Mouse (Mus musculus) stomach, postnatal 0 days (tissue): Measurements from ENCODE around the gene Por. TPM values are rescaled to one million over a fixed set of nuclear protein-coding genes. Genes with fewer than 3 reads are reported as not detected.

Experiments used
- ATAC-seq: fragments of 200-750 bp; cut with Nextera tagmentation; 2 replicates; pipeline ENCODE4 v1.8.0; 2017; ENCODE audit not compliant: low FRiP score, low TSS enrichment
- DNase-seq: peaks from one replicate; pipeline ENCODE4 v3.0.0-alpha.2; 2016; ENCODE audit warnings: low spot score
- H3K27ac ChIP-seq: fragments of 300-500 bp; sonication (generic); replicated peaks from 2 replicates; pipeline ENCODE4 v1.5.1; 2014; ENCODE audit warnings: mild to moderate bottlenecking, control low read depth
- H3K27me3 ChIP-seq: fragments of 300-500 bp; sonication (generic); 2 replicates; pipeline ENCODE4 v1.6.1; 2014; ENCODE audit warnings: low read length; ENCODE audit not compliant: control insufficient read depth, insufficient read depth
- H3K36me3 ChIP-seq: fragments of 300-500 bp; sonication (generic); 2 replicates; pipeline ENCODE4 v1.6.1; 2014; ENCODE audit warnings: low read length, mixed read lengths; ENCODE audit not compliant: control insufficient read depth, insufficient read depth
- H3K4me1 ChIP-seq: fragments of 300-500 bp; sonication (generic); replicated peaks from 2 replicates; pipeline ENCODE4 v1.6.1; 2014; ENCODE audit warnings: antibody characterized with exemption; ENCODE audit not compliant: control insufficient read depth, insufficient read depth
- H3K4me2 ChIP-seq: fragments of 300-500 bp; sonication (generic); replicated peaks from 2 replicates; pipeline ENCODE4 v1.6.1; 2014; ENCODE audit warnings: low read depth, mild to moderate bottlenecking, control low read depth, moderate library complexity
- H3K4me3 ChIP-seq: fragments of 300-500 bp; sonication (generic); 2 replicates; pipeline ENCODE4 v1.5.1; 2014; ENCODE audit warnings: low read depth, low read length, control low read depth
- H3K9ac ChIP-seq: fragments of 300-500 bp; sonication (generic); 2 replicates; pipeline ENCODE4 v1.6.1; 2014; ENCODE audit warnings: mild to moderate bottlenecking, low read length, control low read depth, mixed read lengths
- H3K9me3 ChIP-seq: fragments of 300-500 bp; sonication (generic); 2 replicates; pipeline ENCODE4 v1.6.1; 2016; ENCODE audit warnings: low read length; ENCODE audit not compliant: control insufficient read depth
- CTCF ChIP-seq: IDR thresholded peaks from 2 replicates; pipeline ENCODE4 v1.5.1; 2016; ENCODE audit warnings: antibody characterized with exemption, low read depth, mild to moderate bottlenecking, moderate library complexity
- EP300 ChIP-seq: optimal IDR thresholded peaks from 2 replicates; pipeline ENCODE3; 2016; ENCODE audit warnings: antibody characterized with exemption
- WGBS: fragments of 180-500 bp; shearing (Covaris S2); extraction: QIAGEN DNeasy Blood & Tissue Kit; methylation state at CpG from one replicate; pipeline ENCODE4 v1.1.7; 2014; 5-methylcytosine and 5-hydroxymethylcytosine counted together
- polyA plus RNA-seq: library from polyadenylated mRNA; unstranded; fragments of >200 nt; fragmentation: Nextera tagmentation; extraction: Ambion mirVana; gene quantifications from 2 replicates; pipeline ENCODE4 v1.2.1, GENCODE M21; 2015

The Por gene
- polyA plus RNA-seq, 1 experiment from 2014 or later, result 177 TPM

GRCm38 (mm10) chr5:135648461-135649308, 21.1 kb upstream of the Por start:
- H3K4me3 ChIP-seq, result no peak overlapping the region
- no peaks in the 10 kb centered on the region for H3K4me1 ChIP-seq
- ATAC-seq, result no peak
- no peaks in the 10 kb centered on the region for H3K27me3 ChIP-seq
- WGBS, result 76% methylated on average over 9 of the region's 9 CpGs
- H3K27ac ChIP-seq, result no peak overlapping the region
- H3K4me2 ChIP-seq, result no peak overlapping the region
- H3K36me3 ChIP-seq, result no peaks in the 10 kb centered on the region
- no peak overlapping the region for H3K9ac ChIP-seq
- TF ChIP-seq EP300, result no peak
- TF ChIP-seq CTCF, result no peak
- DNase-seq, result no peak
- no peaks in the 10 kb centered on the region for H3K9me3 ChIP-seq

- ATAC-seq (no peak), DNase-seq (no peak)
- Histone ChIP-seq H3K36me3 (no peaks in the 10 kb centered on the region), H3K9ac (no peak overlapping the region), H3K9me3 (no peaks in the 10 kb centered on the region), H3K27ac (no peak overlapping the region), H3K4me3 (no peak overlapping the region), H3K27me3 (no peaks in the 10 kb centered on the region), H3K4me2 (no peak overlapping the region), H3K4me1 (no peaks in the 10 kb centered on the region)
- no peak for TF ChIP-seq EP300
- no peak for TF ChIP-seq CTCF
- 77% methylated on average over 1 of the region's 1 CpGs for WGBS
These were observed 20.6 kb upstream of the Por start for GRCm38 (mm10) chr5:135649309-135649633.

- TF ChIP-seq CTCF, result no peak
- peak; percentile 56 for DNase-seq
- Histone ChIP-seq H3K27ac (no peak overlapping the region), H3K9ac (no peak overlapping the region), H3K4me3 (no peak overlapping the region), H3K4me1 (no peaks in the 10 kb centered on the region), H3K27me3 (no peaks in the 10 kb centered on the region), H3K4me2 (no peak overlapping the region), H3K36me3 (no peaks in the 10 kb centered on the region), H3K9me3 (no peaks in the 10 kb centered on the region)
- ATAC-seq, result peak; percentile 47
- 74% methylated on average over 3 of the region's 3 CpGs for WGBS
These were observed 18.3 kb upstream of the Por start for GRCm38 (mm10) chr5:135651536-135651935.

- ATAC-seq (no peak), DNase-seq (peak; percentile 14)
- H3K27ac ChIP-seq, result no peak overlapping the region
- H3K9me3 ChIP-seq, result no peaks in the 10 kb centered on the region
- no peaks in the 10 kb centered on the region for H3K36me3 ChIP-seq
- TF ChIP-seq CTCF (no peak), EP300 (no peak)
- H3K27me3 ChIP-seq, result no peaks in the 10 kb centered on the region
- no peaks in the 10 kb centered on the region for H3K4me1 ChIP-seq
- H3K9ac ChIP-seq, result no peak overlapping the region
- 59% methylated on average over 2 of the region's 2 CpGs for WGBS
- no peak overlapping the region for H3K4me2 ChIP-seq
- H3K4me3 ChIP-seq, result no peak overlapping the region
These were observed 16.6 kb upstream of the Por start for GRCm38 (mm10) chr5:135653209-135653608.

- TF ChIP-seq CTCF (no peak), EP300 (no peak)
- Histone ChIP-seq H3K4me2 (no peak overlapping the region), H3K27ac (no peak overlapping the region), H3K4me3 (no peak overlapping the region), H3K4me1 (no peaks in the 10 kb centered on the region), H3K27me3 (no peaks in the 10 kb centered on the region), H3K9ac (no peak overlapping the region), H3K36me3 (no peaks in the 10 kb centered on the region), H3K9me3 (no peaks in the 10 kb centered on the region)
- ATAC-seq (no peak), DNase-seq (no peak)
- 66% methylated on average over 5 of the region's 5 CpGs for WGBS
These were observed 13.8 kb upstream of the Por start for GRCm38 (mm10) chr5:135656046-135656445.

- no peaks in the 10 kb centered on the region for H3K27me3 ChIP-seq
- WGBS, result 87% methylated on average over 5 of the region's 5 CpGs
- H3K36me3 ChIP-seq, result no peaks in the 10 kb centered on the region
- H3K4me3 ChIP-seq, result no peak overlapping the region
- H3K27ac ChIP-seq, result no peak overlapping the region
- H3K4me2 ChIP-seq, result no peak overlapping the region
- ATAC-seq, result no peak
- no peak for DNase-seq
- no peak overlapping the region for H3K9ac ChIP-seq
- no peaks in the 10 kb centered on the region for H3K9me3 ChIP-seq
- no peaks in the 10 kb centered on the region for H3K4me1 ChIP-seq
- no peak for TF ChIP-seq EP300
- no peak for TF ChIP-seq CTCF
These were observed 12.7 kb upstream of the Por start for GRCm38 (mm10) chr5:135657128-135657527.
